Mouse (Mus musculus) hematopoietic stem cell, adult 5-6 weeks (primary cell): ENCODE results near the gene Zc2hc1c. TPM values are rescaled to one million over a fixed set of nuclear protein-coding genes. Genes with fewer than 3 reads are reported as not detected.

Experiments
- total RNA-seq: library from RNA; stranded (forward); fragments of 172-1452, 232-1000 nt; gene quantifications from 2 replicates; pipeline ENCODE4 v1.2.3, GENCODE M21; 2017

The Zc2hc1c gene
- total RNA-seq, 1 experiment from 2014 or later: 0.20 TPM

Other genes starting within 250 kb of the Zc2hc1c start
- gene Prox2, start 177.8 kb upstream of the Zc2hc1c start, total RNA-seq: 1.7 and 3.2 TPM in 2 replicates
- gene Dlst, start 177.8 kb upstream of the Zc2hc1c start, total RNA-seq: 161 and 171 TPM in 2 replicates
- gene Rps6kl1, start 137.3 kb upstream of the Zc2hc1c start, total RNA-seq: not detected in 2 replicates
- 0.63 and 0.84 TPM in 2 replicates for gene Pgf, start 110.8 kb upstream of the Zc2hc1c start, total RNA-seq
- 79.2 and 94.9 TPM in 2 replicates for gene Eif2b2, start 69.1 kb upstream of the Zc2hc1c start, total RNA-seq
- gene Mlh3, start 18.0 kb upstream of the Zc2hc1c start, total RNA-seq: 9.4 and 11.9 TPM in 2 replicates
- gene Acyp1, start 153 bp upstream of the Zc2hc1c start, total RNA-seq: 52.8 and 63.5 TPM in 2 replicates
- 31.6 and 40.9 TPM in 2 replicates for gene Nek9, start 50.8 kb downstream of the Zc2hc1c start, total RNA-seq
- 90.3 and 111 TPM in 2 replicates for gene Tmed10, start 86.3 kb downstream of the Zc2hc1c start, total RNA-seq
- gene Fos, start 185.3 kb downstream of the Zc2hc1c start, total RNA-seq: 1,145 and 1,310 TPM in 2 replicates